Mouse (Mus musculus): ENCODE measurements at regions not wholly inside any gene's neighbourhood (a gene's known extent, or its start where the extent isn't known, plus 50 kb on each side); places are given as distances from the start of the nearest gene placed in this dataset.

GRCm38 (mm10) chr15:62136932-62137594, 1214.3 kb upstream of the A1bg start:
- no peaks in the 10 kb centered on the region for H3K9me3 ChIP-seq (ENCODE audit: control insufficient read depth, low read length)
- H3K4me1 ChIP-seq (ENCODE audit: control insufficient read depth, insufficient read depth, low read length) = 0 out of 2 replicates have a peak, but pooled peaks cover 3% of the 10 kb centered on the region
- 54% methylated on average over 14 of the region's 14 CpGs for WGBS
- no peaks in the 10 kb centered on the region for H3K36me3 ChIP-seq (ENCODE audit: control insufficient read depth, insufficient read depth, low read length)
- H3K9ac ChIP-seq (ENCODE audit: low read depth, low read length) = no peak overlapping the region
- H3K27ac ChIP-seq (replicated peaks; ENCODE audit: low read depth, low read length) = no peak overlapping the region
- ATAC-seq (ENCODE audit: low read depth) = peak; percentile 69
- no peak overlapping the region for H3K4me3 ChIP-seq (ENCODE audit: low read depth, low read length)
- H3K4me2 ChIP-seq (ENCODE audit: low read depth, low read length) = no peak overlapping the region
- no peaks in the 10 kb centered on the region for H3K27me3 ChIP-seq (replicated peaks; ENCODE audit: control insufficient read depth, insufficient read depth, low read length)
- DNase-seq (ENCODE audit: low spot score) = peak; percentile 83

- DNase-seq (ENCODE audit: low spot score) (no peak), ATAC-seq (ENCODE audit: low read depth) (no peak)
- Histone ChIP-seq H3K27ac (replicated peaks; ENCODE audit: low read depth, low read length) (no peak overlapping the region), H3K4me3 (ENCODE audit: low read depth, low read length) (no peak overlapping the region), H3K4me1 (ENCODE audit: control insufficient read depth, insufficient read depth, low read length) (0 out of 2 replicates have a peak, but pooled peaks cover 3% of the 10 kb centered on the region), H3K36me3 (ENCODE audit: control insufficient read depth, insufficient read depth, low read length) (no peaks in the 10 kb centered on the region), H3K27me3 (replicated peaks; ENCODE audit: control insufficient read depth, insufficient read depth, low read length) (no peaks in the 10 kb centered on the region), H3K9me3 (ENCODE audit: control insufficient read depth, low read length) (no peaks in the 10 kb centered on the region), H3K4me2 (ENCODE audit: low read depth, low read length) (no peak overlapping the region), H3K9ac (ENCODE audit: low read depth, low read length) (no peak overlapping the region)
- 76% methylated on average over 8 of the region's 8 CpGs for WGBS
These were observed 1212.0 kb upstream of the A1bg start for GRCm38 (mm10) chr15:62134835-62135234.

GRCm38 (mm10) chr15:62134308-62134707, 1211.5 kb upstream of the A1bg start:
- no peak overlapping the region for H3K4me2 ChIP-seq (ENCODE audit: low read depth, low read length)
- no peak for DNase-seq (ENCODE audit: low spot score)
- H3K4me3 ChIP-seq (ENCODE audit: low read depth, low read length) = no peak overlapping the region
- H3K9me3 ChIP-seq (ENCODE audit: control insufficient read depth, low read length) = no peaks in the 10 kb centered on the region
- ATAC-seq (ENCODE audit: low read depth) = no peak
- 72% methylated on average over 4 of the region's 4 CpGs for WGBS
- no peak overlapping the region for H3K27ac ChIP-seq (replicated peaks; ENCODE audit: low read depth, low read length)
- no peaks in the 10 kb centered on the region for H3K36me3 ChIP-seq (ENCODE audit: control insufficient read depth, insufficient read depth, low read length)
- H3K4me1 ChIP-seq (ENCODE audit: control insufficient read depth, insufficient read depth, low read length) = 0 out of 2 replicates have a peak, but pooled peaks cover 3% of the 10 kb centered on the region
- H3K27me3 ChIP-seq (replicated peaks; ENCODE audit: control insufficient read depth, insufficient read depth, low read length) = no peaks in the 10 kb centered on the region
- no peak overlapping the region for H3K9ac ChIP-seq (ENCODE audit: low read depth, low read length)

- H3K27ac ChIP-seq (replicated peaks; ENCODE audit: low read depth, low read length) = no peak overlapping the region
- no peak for ATAC-seq (ENCODE audit: low read depth)
- no peak overlapping the region for H3K4me2 ChIP-seq (ENCODE audit: low read depth, low read length)
- H3K4me3 ChIP-seq (ENCODE audit: low read depth, low read length) = no peak overlapping the region
- no peak overlapping the region for H3K9ac ChIP-seq (ENCODE audit: low read depth, low read length)
- DNase-seq (ENCODE audit: low spot score) = no peak
- H3K4me1 ChIP-seq (ENCODE audit: control insufficient read depth, insufficient read depth, low read length) = peaks cover 8% of the 10 kb centered on the region; the same call in 1 of the 2 replicates
- 39% methylated on average over 2 of the region's 2 CpGs for WGBS
- H3K9me3 ChIP-seq (ENCODE audit: control insufficient read depth, low read length) = no peaks in the 10 kb centered on the region
- no peaks in the 10 kb centered on the region for H3K36me3 ChIP-seq (ENCODE audit: control insufficient read depth, insufficient read depth, low read length)
- no peaks in the 10 kb centered on the region for H3K27me3 ChIP-seq (replicated peaks; ENCODE audit: control insufficient read depth, insufficient read depth, low read length)
These were observed 1210.1 kb upstream of the A1bg start for GRCm38 (mm10) chr15:62132895-62133294.

GRCm38 (mm10) chr15:62131686-62132085, 1208.9 kb upstream of the A1bg start:
- DNase-seq (ENCODE audit: low spot score) (no peak), ATAC-seq (ENCODE audit: low read depth) (no peak)
- no peak overlapping the region for H3K9ac ChIP-seq (ENCODE audit: low read depth, low read length)
- no peak overlapping the region for H3K27ac ChIP-seq (replicated peaks; ENCODE audit: low read depth, low read length)
- WGBS = 62% methylated on average over 3 of the region's 3 CpGs
- H3K27me3 ChIP-seq (replicated peaks; ENCODE audit: control insufficient read depth, insufficient read depth, low read length) = no peaks in the 10 kb centered on the region
- H3K4me2 ChIP-seq (ENCODE audit: low read depth, low read length) = no peak overlapping the region
- H3K4me3 ChIP-seq (ENCODE audit: low read depth, low read length) = no peak overlapping the region
- H3K36me3 ChIP-seq (ENCODE audit: control insufficient read depth, insufficient read depth, low read length) = no peaks in the 10 kb centered on the region
- no peaks in the 10 kb centered on the region for H3K9me3 ChIP-seq (ENCODE audit: control insufficient read depth, low read length)
- peaks cover 8% of the 10 kb centered on the region; the same call in 1 of the 2 replicates for H3K4me1 ChIP-seq (ENCODE audit: control insufficient read depth, insufficient read depth, low read length)

- WGBS = 58% methylated on average over 2 of the region's 4 CpGs
- no peak overlapping the region for H3K4me2 ChIP-seq (ENCODE audit: low read depth, low read length)
- H3K27me3 ChIP-seq (replicated peaks; ENCODE audit: control insufficient read depth, insufficient read depth, low read length) = no peaks in the 10 kb centered on the region
- peaks cover 8% of the 10 kb centered on the region; the same call in 1 of the 2 replicates for H3K4me1 ChIP-seq (ENCODE audit: control insufficient read depth, insufficient read depth, low read length)
- H3K27ac ChIP-seq (replicated peaks; ENCODE audit: low read depth, low read length) = no peak overlapping the region
- no peaks in the 10 kb centered on the region for H3K9me3 ChIP-seq (ENCODE audit: control insufficient read depth, low read length)
- ATAC-seq (ENCODE audit: low read depth) (no peak), DNase-seq (ENCODE audit: low spot score) (no peak)
- no peak overlapping the region for H3K4me3 ChIP-seq (ENCODE audit: low read depth, low read length)
- no peak overlapping the region for H3K9ac ChIP-seq (ENCODE audit: low read depth, low read length)
- H3K36me3 ChIP-seq (ENCODE audit: control insufficient read depth, insufficient read depth, low read length) = no peaks in the 10 kb centered on the region
These were observed 1207.7 kb upstream of the A1bg start for GRCm38 (mm10) chr15:62130530-62130929.

- no peaks in the 10 kb centered on the region for H3K9me3 ChIP-seq (ENCODE audit: control insufficient read depth, low read length)
- peak; percentile 55 for DNase-seq (ENCODE audit: low spot score)
- H3K4me1 ChIP-seq (ENCODE audit: control insufficient read depth, insufficient read depth, low read length) = peaks cover 8% of the 10 kb centered on the region; the same call in 1 of the 2 replicates
- ATAC-seq (ENCODE audit: low read depth) = no peak
- H3K36me3 ChIP-seq (ENCODE audit: control insufficient read depth, insufficient read depth, low read length) = no peaks in the 10 kb centered on the region
- H3K9ac ChIP-seq (ENCODE audit: low read depth, low read length) = no peak overlapping the region
- H3K27ac ChIP-seq (replicated peaks; ENCODE audit: low read depth, low read length) = no peak overlapping the region
- 34% methylated on average over 11 of the region's 11 CpGs for WGBS
- no peaks in the 10 kb centered on the region for H3K27me3 ChIP-seq (replicated peaks; ENCODE audit: control insufficient read depth, insufficient read depth, low read length)
- H3K4me2 ChIP-seq (ENCODE audit: low read depth, low read length) = no peak overlapping the region
- no peak overlapping the region for H3K4me3 ChIP-seq (ENCODE audit: low read depth, low read length)
These were observed 1205.9 kb upstream of the A1bg start for GRCm38 (mm10) chr15:62128546-62129212.

GRCm38 (mm10) chr15:62127602-62128158, 1204.9 kb upstream of the A1bg start:
- 39% methylated on average over 11 of the region's 11 CpGs for WGBS
- no peak overlapping the region for H3K4me2 ChIP-seq (ENCODE audit: low read depth, low read length)
- H3K36me3 ChIP-seq (ENCODE audit: control insufficient read depth, insufficient read depth, low read length) = no peaks in the 10 kb centered on the region
- ATAC-seq (ENCODE audit: low read depth) (peak; percentile 44; the same call in 1 of the 2 replicates), DNase-seq (ENCODE audit: low spot score) (peak; percentile 74)
- H3K4me3 ChIP-seq (ENCODE audit: low read depth, low read length) = no peak overlapping the region
- no peaks in the 10 kb centered on the region for H3K9me3 ChIP-seq (ENCODE audit: control insufficient read depth, low read length)
- H3K27ac ChIP-seq (replicated peaks; ENCODE audit: low read depth, low read length) = no peak overlapping the region
- no peak overlapping the region for H3K9ac ChIP-seq (ENCODE audit: low read depth, low read length)
- no peaks in the 10 kb centered on the region for H3K27me3 ChIP-seq (replicated peaks; ENCODE audit: control insufficient read depth, insufficient read depth, low read length)
- peaks cover 8% of the 10 kb centered on the region for H3K4me1 ChIP-seq (ENCODE audit: control insufficient read depth, insufficient read depth, low read length)
